32 mouse cellular contexts compared by ENCODE assay signal in genomic region chr13:91796916-91797315, GRCm38 (mm10). TPM values are rescaled to one million over a fixed set of nuclear protein-coding genes. Genes with fewer than 3 reads are reported as not detected.
"Had no signal": no experiment of that assay in that cellular context is flagged by ENCODE, and none has a peak within 500 bp of the region (broad histone marks: within the 10 kb centered on the region; RNA-seq: fewer than 3 reads in every experiment).

No protein-coding gene starts in this region.

- H3K4me1 ChIP-seq: heart, embryonic 10.5 days; heart, embryonic 13.5 days; heart, embryonic 15.5 days; hindbrain, embryonic 10.5 days; hindbrain, embryonic 12.5 days; hindbrain, embryonic 13.5 days; hindbrain, embryonic 15.5 days; intestine, embryonic 15.5 days had no signal

- H3K9ac ChIP-seq: heart, embryonic 12.5 days; heart, embryonic 13.5 days; heart, embryonic 15.5 days; hindbrain, embryonic 12.5 days; hindbrain, embryonic 13.5 days; hindbrain, embryonic 14.5 days; hindbrain, embryonic 15.5 days; intestine, embryonic 15.5 days had no signal

- H3K27ac ChIP-seq: heart, embryonic 10.5 days; heart, embryonic 13.5 days; heart, embryonic 15.5 days; hindbrain, embryonic 10.5 days; hindbrain, embryonic 12.5 days; hindbrain, embryonic 13.5 days; hindbrain, embryonic 14.5 days; hindbrain, embryonic 15.5 days; hindbrain, postnatal 0 days; intestine, embryonic 15.5 days; kidney, postnatal 0 days; layer of hippocampus, adult 2 months; left cerebral cortex, adult 2 months had no signal

- H3K27me3 ChIP-seq: heart, embryonic 12.5 days; heart, embryonic 13.5 days; heart, embryonic 15.5 days; hindbrain, embryonic 12.5 days; hindbrain, embryonic 13.5 days; hindbrain, embryonic 15.5 days; intestine, embryonic 15.5 days had no signal

- H3K4me2 ChIP-seq: heart, embryonic 11.5 days; heart, embryonic 12.5 days; heart, embryonic 13.5 days; heart, embryonic 15.5 days; hindbrain, embryonic 12.5 days; hindbrain, embryonic 13.5 days; hindbrain, embryonic 14.5 days; hindbrain, embryonic 15.5 days; intestine, embryonic 15.5 days had no signal

- ATAC-seq: hindbrain, embryonic 16.5 days; hindbrain, postnatal 0 days; inflammation-experienced regulatory T-cells, adult 6 months; intestine, embryonic 15.5 days; intestine, embryonic 16.5 days; intestine, postnatal 0 days had no signal

- H3K4me3 ChIP-seq: heart, embryonic 10.5 days; heart, embryonic 12.5 days; heart, embryonic 13.5 days; heart, embryonic 15.5 days; hindbrain, embryonic 10.5 days; hindbrain, embryonic 12.5 days; hindbrain, embryonic 13.5 days; hindbrain, embryonic 15.5 days; intestine, embryonic 15.5 days; layer of hippocampus, adult 2 months; left cerebral cortex, adult 2 months had no signal

- H3K9me3 ChIP-seq: heart, embryonic 10.5 days; heart, embryonic 13.5 days; heart, embryonic 15.5 days; hindbrain, embryonic 10.5 days; hindbrain, embryonic 12.5 days; hindbrain, embryonic 13.5 days; hindbrain, embryonic 15.5 days; intestine, embryonic 15.5 days had no signal

- DNase-seq: heart, postnatal 10 days; heart, postnatal 14 days; heart, postnatal 36 days; heart, postnatal 4 days; kidney, adult 18-20 months; kidney, postnatal 10 days; kidney, postnatal 14 days; kidney, postnatal 25 days had no signal

RNA-seq across cellular contexts. Expression of gene Acot12, which starts 55.6 kb away (rescaled TPM):
- total RNA-seq: heart, adult 8-10 months; heart, postnatal 14 days; heart, postnatal 25 days; heart, postnatal 36 days; heart, postnatal 4 days; hematopoietic stem cell, adult 5-6 weeks had no signal
- polyA plus RNA-seq: heart, embryonic 10.5 days; heart, embryonic 11.5 days; heart, embryonic 12.5 days; heart, embryonic 13.5 days; heart, embryonic 16.5 days; heart, postnatal 0 days; hindbrain, embryonic 10.5 days; hindbrain, embryonic 12.5 days; hindbrain, embryonic 13.5 days; hindbrain, embryonic 15.5 days; inflammation-experienced regulatory T-cells, adult 6 months had no signal
